Mouse (Mus musculus) forebrain, embryonic 12.5 days (tissue): ENCODE measurements around the gene Ivns1abp. TPM values are rescaled to one million over a fixed set of nuclear protein-coding genes. Genes with fewer than 3 reads are reported as not detected.

Experiments used
- ATAC-seq: fragments of 200-750 bp; cut with Nextera tagmentation; 2 replicates; pipeline ENCODE4 v1.8.0; 2017; ENCODE audit warnings: moderate TSS enrichment; ENCODE audit not compliant: low FRiP score
- H3K27ac ChIP-seq: fragments of 300-500 bp; sonication (generic); 2 replicates; pipeline ENCODE4 v1.5.1; 2016; ENCODE audit warnings: mild to moderate bottlenecking
- H3K27me3 ChIP-seq: fragments of 300-500 bp; sonication (generic); 2 replicates; pipeline ENCODE4 v1.6.1; 2016; ENCODE audit warnings: mild to moderate bottlenecking
- H3K36me3 ChIP-seq: fragments of 300-500 bp; sonication (generic); replicated peaks from 2 replicates; pipeline ENCODE4 v1.6.1; 2016; ENCODE audit warnings: mild to moderate bottlenecking
- H3K4me1 ChIP-seq: fragments of 300-500 bp; sonication (generic); 2 replicates; pipeline ENCODE4 v1.6.1; 2016
- H3K4me2 ChIP-seq: fragments of 300-500 bp; sonication (generic); 2 replicates; pipeline ENCODE4 v1.6.1; 2016; ENCODE audit warnings: mild to moderate bottlenecking, moderate library complexity
- H3K4me3 ChIP-seq: fragments of 300-500 bp; sonication (generic); replicated peaks from 2 replicates; pipeline ENCODE4 v1.5.1; 2016; ENCODE audit warnings: mild to moderate bottlenecking
- H3K9ac ChIP-seq: fragments of 300-500 bp; sonication (generic); 2 replicates; pipeline ENCODE4 v1.6.1; 2016; ENCODE audit warnings: mild to moderate bottlenecking
- H3K9me3 ChIP-seq: fragments of 300-500 bp; sonication (generic); 2 replicates; pipeline ENCODE4 v1.6.1; 2016
- WGBS: fragments of 180-500 bp; shearing (Covaris S2); methylation state at CpG from one replicate; pipeline ENCODE4 v1.1.7; 2016; 5-methylcytosine and 5-hydroxymethylcytosine counted together
- polyA plus RNA-seq: library from polyadenylated mRNA; unstranded; fragments of >200 nt; fragmentation: Nextera tagmentation; extraction: Ambion mirVana; gene quantifications from 2 replicates; pipeline ENCODE4 v1.2.1, GENCODE M21; 2016

Ivns1abp gene
- polyA plus RNA-seq, 1 experiment from 2014 or later, result 446 TPM

DNA sequence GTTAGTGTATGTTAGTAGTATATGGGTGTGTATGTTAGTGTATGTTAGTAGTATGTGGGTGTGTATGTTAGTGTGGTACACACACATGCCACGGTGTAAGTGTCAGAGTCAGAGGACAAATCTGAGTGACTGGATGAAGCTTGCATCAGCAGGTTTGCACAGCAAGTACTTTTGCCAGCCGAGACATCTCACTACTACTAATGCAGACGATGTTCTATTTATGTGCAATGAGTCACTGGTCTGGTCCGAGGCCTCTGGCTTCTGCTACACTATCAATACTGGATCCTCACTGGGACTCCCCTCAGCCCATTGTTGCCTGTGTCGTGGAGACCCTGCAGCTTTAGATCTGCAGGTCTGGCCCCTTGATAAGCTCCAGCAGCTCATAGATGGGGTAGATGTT, 27.3 kb downstream of the Ivns1abp start:
- Histone ChIP-seq H3K9ac (no peak overlapping the region), H3K4me1 (no peaks in the 10 kb centered on the region), H3K4me3 (no peak overlapping the region), H3K36me3 (peaks cover 34% of the 10 kb centered on the region), H3K9me3 (no peaks in the 10 kb centered on the region), H3K27ac (no peak overlapping the region), H3K4me2 (no peak overlapping the region), H3K27me3 (no peaks in the 10 kb centered on the region)
- WGBS, result 82% methylated on average over 5 of the region's 5 CpGs
- no peak for ATAC-seq

DNA sequence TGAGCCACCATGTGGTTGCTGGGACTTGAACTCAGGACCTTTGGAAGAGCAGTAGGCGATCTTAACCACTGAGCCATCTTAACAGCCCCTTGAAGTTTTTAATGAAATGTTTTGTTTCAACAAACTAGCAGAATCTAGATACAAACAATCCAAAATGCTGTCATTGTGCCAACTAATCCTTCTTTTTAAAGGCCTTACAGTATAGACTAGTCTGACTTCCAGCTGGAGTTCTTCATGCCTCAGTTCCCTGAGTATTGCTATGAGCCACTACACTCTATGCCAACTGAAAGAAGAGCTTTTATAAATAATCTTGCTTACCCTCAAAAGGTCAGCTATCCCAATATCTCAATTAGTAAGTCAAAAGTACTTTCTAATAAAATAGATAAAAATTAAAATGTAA, 28.5 kb downstream of the Ivns1abp start:
- Histone ChIP-seq H3K9me3 (no peaks in the 10 kb centered on the region), H3K4me2 (no peak overlapping the region), H3K36me3 (peaks cover 25% of the 10 kb centered on the region), H3K27ac (no peak overlapping the region), H3K4me1 (no peaks in the 10 kb centered on the region), H3K4me3 (no peak overlapping the region), H3K27me3 (no peaks in the 10 kb centered on the region), H3K9ac (no peak overlapping the region)
- ATAC-seq, result no peak
- 91% methylated on average over 1 of the region's 1 CpGs for WGBS

DNA sequence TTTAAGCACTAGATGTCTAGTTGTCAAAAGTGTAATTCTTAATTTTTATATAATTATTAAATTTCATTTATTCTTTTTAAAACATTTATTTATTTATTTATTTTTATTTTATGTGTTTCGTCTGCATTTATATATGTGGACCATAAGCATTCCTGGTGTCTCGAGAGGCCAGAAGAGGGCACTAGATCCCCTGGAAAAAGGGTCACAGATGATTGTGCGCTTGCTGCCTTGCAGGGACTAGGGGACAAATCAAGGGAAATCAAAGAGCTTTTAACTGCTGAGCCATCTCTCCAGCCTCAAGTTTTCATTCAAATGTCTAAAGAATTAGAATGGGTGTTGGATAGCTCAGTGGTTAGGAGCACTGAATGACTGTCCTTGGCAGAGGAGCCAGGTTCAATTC, 33.1 kb downstream of the Ivns1abp start:
- Histone ChIP-seq H3K9me3 (no peaks in the 10 kb centered on the region), H3K27ac (no peak overlapping the region), H3K27me3 (no peaks in the 10 kb centered on the region), H3K9ac (no peak overlapping the region), H3K4me3 (no peak overlapping the region), H3K36me3 (0 out of 2 replicates have a peak, but pooled peaks cover 2% of the 10 kb centered on the region), H3K4me1 (no peaks in the 10 kb centered on the region), H3K4me2 (no peak overlapping the region)
- no peak for ATAC-seq
- 86% methylated on average over 3 of the region's 3 CpGs for WGBS

DNA sequence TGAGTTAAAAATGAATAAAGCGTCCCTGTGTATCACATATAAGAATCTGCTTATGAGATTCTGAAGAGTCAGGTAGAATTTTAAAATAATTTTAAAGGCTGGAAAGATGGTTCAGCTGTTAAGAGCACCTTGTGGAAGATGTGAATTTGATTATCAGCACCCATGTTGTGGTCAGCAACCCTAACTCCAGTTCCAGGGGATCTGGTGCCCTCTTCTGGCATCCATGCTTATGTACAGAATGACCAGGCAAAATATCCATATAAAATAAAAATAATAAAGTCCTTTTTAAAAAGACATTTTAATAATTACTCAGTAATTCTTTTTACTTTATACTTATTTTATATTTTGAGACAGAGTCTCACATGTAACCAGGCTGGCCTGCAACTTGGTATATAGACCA, 45.8 kb downstream of the Ivns1abp start:
- 97% methylated on average over 1 of the region's 1 CpGs for WGBS
- peaks cover 13% of the 10 kb centered on the region for H3K36me3 ChIP-seq
- no peaks in the 10 kb centered on the region for H3K4me1 ChIP-seq
- no peaks in the 10 kb centered on the region for H3K9me3 ChIP-seq
- no peak for ATAC-seq
- H3K9ac ChIP-seq, result no peak overlapping the region
- H3K4me3 ChIP-seq, result no peak overlapping the region
- no peak overlapping the region for H3K27ac ChIP-seq
- H3K4me2 ChIP-seq, result no peak overlapping the region
- H3K27me3 ChIP-seq, result no peaks in the 10 kb centered on the region

DNA sequence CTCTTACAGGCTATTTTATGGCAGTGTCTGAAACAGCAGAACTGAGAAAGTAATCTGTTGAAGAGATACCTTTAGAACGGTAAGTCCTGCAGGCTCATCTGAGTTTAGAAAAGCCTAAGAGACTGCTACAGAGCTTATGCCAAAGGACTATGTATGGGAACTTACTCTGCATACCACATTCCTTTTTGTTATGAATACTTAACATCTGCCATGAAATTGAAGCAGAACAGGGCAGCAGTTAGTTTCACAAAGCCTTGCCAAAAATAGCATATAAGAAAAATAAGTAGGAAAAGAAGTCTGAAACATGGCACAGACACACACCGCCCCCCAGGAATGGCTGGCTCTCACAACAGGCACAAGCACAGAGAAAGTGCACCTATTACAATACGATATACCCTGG, 65.5 kb downstream of the Ivns1abp start:
- no peak overlapping the region for H3K4me3 ChIP-seq
- H3K27ac ChIP-seq, result no peak overlapping the region
- H3K27me3 ChIP-seq, result no peaks in the 10 kb centered on the region
- 90% methylated on average over 3 of the region's 3 CpGs for WGBS
- no peaks in the 10 kb centered on the region for H3K9me3 ChIP-seq
- no peak for ATAC-seq
- no peaks in the 10 kb centered on the region for H3K4me1 ChIP-seq
- no peak overlapping the region for H3K9ac ChIP-seq
- H3K4me2 ChIP-seq, result no peak overlapping the region
- H3K36me3 ChIP-seq, result peaks cover 11% of the 10 kb centered on the region; the same call in 1 of the 2 replicates

Other genes with a start within 250 kb of the Ivns1abp start
- 0.65 and 0.95 TPM in 2 replicates for gene Gm47985, start 161.9 kb upstream of the Ivns1abp start, polyA plus RNA-seq
- 0.17 TPM in 1 of 2 replicates, not detected in the other for gene Gm8947, start 152.1 kb upstream of the Ivns1abp start, polyA plus RNA-seq
- gene Gm47995, start 146.0 kb upstream of the Ivns1abp start, polyA plus RNA-seq, result not detected in 2 replicates
- 0.60 TPM in 1 of 2 replicates, not detected in the other for gene 3110040M04Rik, start 140.4 kb upstream of the Ivns1abp start, polyA plus RNA-seq
- gene Gm47996, start 134.3 kb upstream of the Ivns1abp start, polyA plus RNA-seq, result not detected in 2 replicates
- gene Swt1, start 84.0 kb downstream of the Ivns1abp start, polyA plus RNA-seq, result 26.9 and 27.1 TPM in 2 replicates
- 60.1 and 63.3 TPM in 2 replicates for gene Trmt1l, start 84.1 kb downstream of the Ivns1abp start, polyA plus RNA-seq
- gene Rnf2, start 156.5 kb downstream of the Ivns1abp start, polyA plus RNA-seq, result 139 and 143 TPM in 2 replicates
- gene Fam129a, start 226.7 kb downstream of the Ivns1abp start, polyA plus RNA-seq, result 1.4 and 1.7 TPM in 2 replicates